Mouse (Mus musculus) myocyte (in vitro differentiated cells): ENCODE results near the gene Med17.

ENCODE experiments used
- CEBPB ChIP-seq: IDR thresholded peaks from 2 replicates; pipeline ENCODE4 v1.6.1; 2011; ENCODE audit warnings: mild to moderate bottlenecking, moderate library complexity; ENCODE audit not compliant: poor library complexity, insufficient read depth, severe bottlenecking
- MAX ChIP-seq: IDR thresholded peaks from one replicate; pipeline ENCODE4 v1.6.1; 2011; ENCODE audit warnings: low read depth, mild to moderate bottlenecking, control low read depth
- MYOD1 ChIP-seq, 3 experiments: IDR thresholded peaks; one replicate each; pipeline ENCODE4 v1.6.1; 2011; ENCODE audit warnings: control low read depth in 2 of 3, low read depth in 2 of 3, mild to moderate bottlenecking in 2 of 3, moderate library complexity in 1 of 3; ENCODE audit not compliant: insufficient read length in 2 of 3, control insufficient read depth in 1 of 3
- MYOG ChIP-seq, 3 experiments: IDR thresholded peaks; one replicate each; pipeline ENCODE4 v1.6.1; 2011; ENCODE audit warnings: control low read depth in 2 of 3, low read depth in 2 of 3, mild to moderate bottlenecking in 2 of 3; ENCODE audit not compliant: insufficient read length in 2 of 3, control insufficient read depth in 1 of 3, insufficient read depth in 1 of 3
- POLR2A ChIP-seq: IDR thresholded peaks from one replicate; pipeline ENCODE4 v1.6.1; 2011; ENCODE audit warnings: low read depth, mild to moderate bottlenecking, control low read depth, moderate library complexity; ENCODE audit not compliant: insufficient read length
- TCF12 ChIP-seq: IDR thresholded peaks from one replicate; pipeline ENCODE4 v1.6.1; 2011; ENCODE audit warnings: mild to moderate bottlenecking, control low read depth; ENCODE audit not compliant: poor library complexity, insufficient read depth, severe bottlenecking
- USF1 ChIP-seq: IDR thresholded peaks from one replicate; pipeline ENCODE4 v1.6.1; 2011; ENCODE audit warnings: low read depth, mild to moderate bottlenecking, control low read depth, moderate library complexity

GRCm38 (mm10) chr9:15297112-15297511 lies 17.4 kb upstream of the Med17 start:
- TF ChIP-seq POLR2A (no peak), MYOG (IDR thresholded peaks at IDR 0.05; ENCODE audit: control insufficient read depth in 1 of 3, insufficient read depth in 1 of 3, insufficient read length in 2 of 3, low read depth in 2 of 3) (no peak), USF1 (no peak), MAX (no peak), TCF12 (no peak), MYOD1 (IDR thresholded peaks at IDR 0.05; ENCODE audit: control insufficient read depth in 1 of 3, insufficient read length in 2 of 3, low read depth in 2 of 3) (no peak), CEBPB (no peak)
